Comparison of ENCODE assay signal across 8 mouse cellular contexts in genomic region chr2:136711746-136712440, GRCm38 (mm10). TPM values are rescaled to one million over a fixed set of nuclear protein-coding genes. Genes with fewer than 3 reads are reported as not detected.
DNase-seq lines count a peak whose midpoint lies in the region; ATAC-seq lines count a peak whose summit lies in the region.

No protein-coding gene starts in this region.

- H3K4me1 ChIP-seq in heart, embryonic 15.5 days (replicated peaks), result peaks cover 20% of the 10 kb centered on the region
- peaks cover 13% of the 10 kb centered on the region; the same call in 1 of the 2 replicates for H3K4me1 ChIP-seq in forebrain, embryonic 16.5 days (replicated peaks; ENCODE audit: control insufficient read depth, insufficient read depth, low read length)
- H3K4me1 ChIP-seq in neural tube, embryonic 13.5 days (replicated peaks), result peaks cover 34% of the 10 kb centered on the region

- H3K4me3 ChIP-seq in heart, embryonic 15.5 days, result peak overlapping the region; percentile 29
- H3K4me3 ChIP-seq in forebrain, embryonic 16.5 days (replicated peaks; ENCODE audit: low read length), result peak overlapping the region; percentile 79
- peak overlapping the region; percentile 60 for H3K4me3 ChIP-seq in neural tube, embryonic 13.5 days

- WGBS in heart, embryonic 15.5 days, result 4% methylated on average over 21 of the region's 28 CpGs
- 4% methylated on average over 27 of the region's 28 CpGs for WGBS in forebrain, embryonic 16.5 days
- 3% methylated on average over 24 of the region's 28 CpGs for WGBS in neural tube, embryonic 13.5 days

- H3K9me3 ChIP-seq in heart, embryonic 15.5 days (replicated peaks), result no peaks in the 10 kb centered on the region
- no peaks in the 10 kb centered on the region for H3K9me3 ChIP-seq in forebrain, embryonic 16.5 days (ENCODE audit: control insufficient read depth, low read length)
- H3K9me3 ChIP-seq in neural tube, embryonic 13.5 days, result no peaks in the 10 kb centered on the region

- ATAC-seq in heart, embryonic 15.5 days (replicated peaks; ENCODE audit: insufficient number of reproducible peaks, insufficient read depth, low FRiP score, low read depth), result 0 out of 2 replicates have a peak, but pooled peaks have one; percentile 24
- peak; percentile 56 for ATAC-seq in cerebellum, adult (ENCODE audit: insufficient number of reproducible peaks, low FRiP score, low TSS enrichment)
- ATAC-seq in forebrain, embryonic 16.5 days, result peak; percentile 2; the same call in 1 of the 2 replicates
- ATAC-seq in neural tube, embryonic 13.5 days (ENCODE audit: low read depth), result 0 out of 2 replicates have a peak, but pooled peaks have one; percentile 17
- ATAC-seq in activated CD4-positive, CD25-positive, alpha-beta regulatory T cell, adult 4 months, result no peak

- DNase-seq in heart, postnatal 10 days, result no peak
- peak; percentile 56 to 61 for DNase-seq in layer of hippocampus, postnatal 36 days
- no peak for DNase-seq in c-Kit-positive CD71-positive TER-119-positive erythroid progenitor cells, embryonic 14.5 days (ENCODE audit: low spot score)

- H3K36me3 ChIP-seq in heart, embryonic 15.5 days, result no peaks in the 10 kb centered on the region
- no peaks in the 10 kb centered on the region for H3K36me3 ChIP-seq in forebrain, embryonic 16.5 days (ENCODE audit: control insufficient read depth, insufficient read depth)
- H3K36me3 ChIP-seq in neural tube, embryonic 13.5 days, result no peaks in the 10 kb centered on the region

- H3K27me3 ChIP-seq in heart, embryonic 15.5 days, result no peaks in the 10 kb centered on the region
- H3K27me3 ChIP-seq in forebrain, embryonic 16.5 days (replicated peaks; ENCODE audit: control insufficient read depth, insufficient read depth, low read length), result no peaks in the 10 kb centered on the region
- no peaks in the 10 kb centered on the region for H3K27me3 ChIP-seq in neural tube, embryonic 13.5 days

- intact Hi-C loops in heart, postnatal 10 days (cut with DNase I), result loop anchor here (5.0 to 10.0 kb wide), 2 partner anchors 175 to 567 kb away; partner anchors contain the start of gene AL731706.2

- H3K9ac ChIP-seq in heart, embryonic 15.5 days, result no peak overlapping the region
- H3K9ac ChIP-seq in forebrain, embryonic 16.5 days (replicated peaks; ENCODE audit: low read depth, low read length), result peak overlapping the region; percentile 50
- peak overlapping the region; percentile 81 for H3K9ac ChIP-seq in neural tube, embryonic 13.5 days

- H3K4me2 ChIP-seq in heart, embryonic 15.5 days, result peak overlapping the region; percentile 64
- peak overlapping the region; percentile 63 for H3K4me2 ChIP-seq in forebrain, embryonic 16.5 days (ENCODE audit: low read length)
- peak overlapping the region; percentile 68 for H3K4me2 ChIP-seq in neural tube, embryonic 13.5 days

- H3K27ac ChIP-seq in heart, embryonic 15.5 days, result no peak overlapping the region
- peak overlapping the region; percentile 95; the same call in 1 of the 2 replicates for H3K27ac ChIP-seq in forebrain, embryonic 16.5 days (ENCODE audit: low read length)
- peak overlapping the region; percentile 92 for H3K27ac ChIP-seq in neural tube, embryonic 13.5 days (replicated peaks)

RNA-seq across cellular contexts. Expression of gene Snap25, which starts 1.4 kb away (rescaled TPM):
- 0.59 and 3.9 TPM in 2 replicates for polyA plus RNA-seq in heart, embryonic 15.5 days (2015; fragmentation: Nextera tagmentation; extraction: Ambion mirVana)
- under 1 TPM in 1 of 2 experiments, not detected in 1; 0.19 TPM for total RNA-seq in heart, postnatal 10 days (2021)
- polyA plus RNA-seq in forebrain, embryonic 16.5 days (2015; fragmentation: Nextera tagmentation; extraction: Ambion mirVana), result 134 and 169 TPM in 2 replicates
- 1,000 to 10,000 TPM; 1,936 to 2,126 TPM for total RNA-seq in layer of hippocampus, postnatal 36 days (2021)
- 188 and 192 TPM in 2 replicates for polyA plus RNA-seq in neural tube, embryonic 13.5 days (2015; fragmentation: Nextera tagmentation; extraction: Ambion mirVana)
- polyA plus RNA-seq in activated CD4-positive, CD25-positive, alpha-beta regulatory T cell, adult 4 months (2017; shearing (Covaris generic)), result under 1 TPM in 1 of 2 experiments, not detected in 1; 0.26 TPM

Comparison
In these comparisons a context has a peak if more than half of its experiments do, and no peak if none do; other contexts are left out.
1. H3K4me3 ChIP-seq: peak in every context shown above with its lines; median percentile 79 in forebrain, embryonic 16.5 days; 60 in neural tube, embryonic 13.5 days; 29 in heart, embryonic 15.5 days.
2. DNase-seq: peak in layer of hippocampus, postnatal 36 days (2 of 2); none in heart, postnatal 10 days (0 of 2) and c-Kit-positive CD71-positive TER-119-positive erythroid progenitor cells, embryonic 14.5 days (single experiment).
3. RNA of gene Snap25, which starts 1.4 kb away (polyA plus RNA-seq): 188 to 192 TPM in neural tube, embryonic 13.5 days and 134 to 169 TPM in forebrain, embryonic 16.5 days; 0.59 to 3.9 TPM in heart, embryonic 15.5 days and 0.26 TPM in activated CD4-positive, CD25-positive, alpha-beta regulatory T cell, adult 4 months; every median in the first group is over 10 times any median in the second.
4. Peak in every context shown above with its lines, with median percentiles within 50 percentile points of each other: H3K4me2 ChIP-seq.